Mouse (Mus musculus): Measurements from ENCODE around the gene Rnpep. TPM values are rescaled to one million over a fixed set of nuclear protein-coding genes. Genes with fewer than 3 reads are reported as not detected.

Gene Rnpep
- polyA plus RNA-seq, 1 experiment from 2014 or later, result 54.7 TPM

DNA sequence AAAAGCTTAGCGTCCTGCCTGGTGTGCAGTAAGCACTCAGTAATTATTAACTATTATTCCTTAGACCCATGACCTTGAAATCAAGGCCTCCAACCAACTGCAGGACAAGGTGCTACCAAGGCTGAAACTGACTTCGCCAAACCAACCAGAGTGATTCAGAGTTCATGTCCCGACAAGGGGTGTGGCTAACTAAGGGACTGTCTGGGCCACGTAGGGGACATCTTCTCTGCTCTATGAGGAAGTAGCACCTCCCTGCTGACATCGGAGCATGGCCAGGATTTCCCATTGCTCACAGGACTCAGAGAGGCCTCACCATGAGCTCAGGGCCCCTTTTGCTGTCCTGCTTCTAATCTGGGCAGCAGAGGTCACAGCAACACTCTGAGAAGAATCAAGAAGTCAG lies 18.1 kb downstream of the Rnpep start:
- DNase-seq (ENCODE audit: low spot score) (peak; percentile 85), ATAC-seq (ENCODE audit: low FRiP score, low TSS enrichment) (peak; percentile 90)
- no peak overlapping the region for H3K4me3 ChIP-seq (ENCODE audit: low read depth, low read length)
- H3K36me3 ChIP-seq (ENCODE audit: control insufficient read depth, insufficient read depth, low read length), result peaks cover 14% of the 10 kb centered on the region; the same call in 1 of the 2 replicates
- H3K4me2 ChIP-seq (replicated peaks; ENCODE audit: low read depth), result no peak overlapping the region
- H3K4me1 ChIP-seq (replicated peaks; ENCODE audit: control insufficient read depth, insufficient read depth), result no peaks in the 10 kb centered on the region
- 49% methylated on average over 5 of the region's 5 CpGs for WGBS
- peak overlapping the region; percentile 86 for H3K27ac ChIP-seq (replicated peaks)
- H3K9me3 ChIP-seq (ENCODE audit: control insufficient read depth, low read length), result no peaks in the 10 kb centered on the region
- no peak overlapping the region for H3K9ac ChIP-seq (ENCODE audit: low read length)
- H3K27me3 ChIP-seq (ENCODE audit: control insufficient read depth, insufficient read depth, low read length), result no peaks in the 10 kb centered on the region
- no peak for TF ChIP-seq CTCF (IDR thresholded peaks at IDR 0.05; ENCODE audit: low read depth)
- TF ChIP-seq EP300 (optimal IDR thresholded peaks at IDR 0.05), result no peak

DNA sequence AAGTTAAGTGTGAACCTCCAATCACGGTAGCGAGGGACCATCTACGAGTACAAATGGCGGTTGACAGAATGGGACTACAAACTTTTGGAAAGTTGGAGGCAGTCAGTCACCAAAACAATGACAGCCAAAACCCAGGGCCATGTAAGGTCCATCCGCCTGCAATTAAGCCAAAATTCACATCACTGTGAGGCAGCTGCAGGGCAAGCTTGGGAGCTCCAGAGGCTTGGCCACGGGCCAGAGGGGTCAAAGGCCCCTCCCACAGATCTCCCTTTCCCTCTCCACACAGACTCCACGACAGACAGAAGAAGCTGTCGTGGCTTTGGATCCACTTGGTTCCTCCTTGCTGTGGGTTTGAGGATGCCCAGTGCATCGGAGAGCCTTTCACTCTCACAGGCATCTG lies 20.6 kb downstream of the Rnpep start:
- WGBS, result 69% methylated on average over 9 of the region's 9 CpGs

DNA sequence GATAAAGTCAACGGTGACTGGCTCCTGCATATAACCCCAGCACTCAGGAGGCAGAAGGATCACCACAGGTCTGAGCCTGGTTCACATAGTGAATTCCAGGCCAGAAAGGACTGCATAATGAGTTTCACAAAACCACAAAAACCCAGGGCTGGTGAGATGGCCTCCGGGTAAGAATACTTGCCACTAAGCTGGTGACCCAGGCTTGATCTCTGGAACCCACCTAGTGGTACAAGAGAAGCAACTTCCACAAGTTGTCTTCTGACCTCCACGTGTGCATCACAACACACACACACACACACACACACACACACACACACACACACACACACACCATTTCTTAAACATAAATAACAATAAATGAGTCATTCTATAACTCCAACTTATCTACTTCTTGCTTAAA lies 21.6 kb downstream of the Rnpep start:
- H3K4me2 ChIP-seq (replicated peaks; ENCODE audit: low read depth), result no peak overlapping the region
- no peaks in the 10 kb centered on the region for H3K27me3 ChIP-seq (ENCODE audit: control insufficient read depth, insufficient read depth, low read length)
- no peak for ATAC-seq (ENCODE audit: low FRiP score, low TSS enrichment)
- no peak overlapping the region for H3K9ac ChIP-seq (ENCODE audit: low read length)
- peak overlapping the region; percentile 77 for H3K27ac ChIP-seq (replicated peaks)
- 0 out of 2 replicates have a peak, but pooled peaks cover 2% of the 10 kb centered on the region for H3K4me1 ChIP-seq (replicated peaks; ENCODE audit: control insufficient read depth, insufficient read depth)
- no peak overlapping the region for H3K4me3 ChIP-seq (ENCODE audit: low read depth, low read length)
- 85% methylated on average over 3 of the region's 3 CpGs for WGBS
- H3K36me3 ChIP-seq (ENCODE audit: control insufficient read depth, insufficient read depth, low read length), result peaks cover 14% of the 10 kb centered on the region; the same call in 1 of the 2 replicates
- no peak for DNase-seq (ENCODE audit: low spot score)
- no peaks in the 10 kb centered on the region for H3K9me3 ChIP-seq (ENCODE audit: control insufficient read depth, low read length)
- TF ChIP-seq EP300 (optimal IDR thresholded peaks at IDR 0.05) (no peak), CTCF (IDR thresholded peaks at IDR 0.05; ENCODE audit: low read depth) (no peak)

More for the DNA sequence above, 20.6 kb downstream of the Rnpep start:
- no peak for ATAC-seq (ENCODE audit: low FRiP score, low TSS enrichment)
- TF ChIP-seq CTCF (IDR thresholded peaks at IDR 0.05; ENCODE audit: low read depth) (no peak), EP300 (optimal IDR thresholded peaks at IDR 0.05) (no peak)
- Histone ChIP-seq H3K4me2 (replicated peaks; ENCODE audit: low read depth) (no peak overlapping the region), H3K27me3 (ENCODE audit: control insufficient read depth, insufficient read depth, low read length) (no peaks in the 10 kb centered on the region), H3K27ac (replicated peaks) (no peak overlapping the region), H3K9me3 (ENCODE audit: control insufficient read depth, low read length) (no peaks in the 10 kb centered on the region), H3K4me1 (replicated peaks; ENCODE audit: control insufficient read depth, insufficient read depth) (0 out of 2 replicates have a peak, but pooled peaks cover 2% of the 10 kb centered on the region), H3K9ac (ENCODE audit: low read length) (no peak overlapping the region), H3K36me3 (ENCODE audit: control insufficient read depth, insufficient read depth, low read length) (peaks cover 14% of the 10 kb centered on the region; the same call in 1 of the 2 replicates), H3K4me3 (ENCODE audit: low read depth, low read length) (no peak overlapping the region)
- no peak for DNase-seq (ENCODE audit: low spot score)

DNA sequence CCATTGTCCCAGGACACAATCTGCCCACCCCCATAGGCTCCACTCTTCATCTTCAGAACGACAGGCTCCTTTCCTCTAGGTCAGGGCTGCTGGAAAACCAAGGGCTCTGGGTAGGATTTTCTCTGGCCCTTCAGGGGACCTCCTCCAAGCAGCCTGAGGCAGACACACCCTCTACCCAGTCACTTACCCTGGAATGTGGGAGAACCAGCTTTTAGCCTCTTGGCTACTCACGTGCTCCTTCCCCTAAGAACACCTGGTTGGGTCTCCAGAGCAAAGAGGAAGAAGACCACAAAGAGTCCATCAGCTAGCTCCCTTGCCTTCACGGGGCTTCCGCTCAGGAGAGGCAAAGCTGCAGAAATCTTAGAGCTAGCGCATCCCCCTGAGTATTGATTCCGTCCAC lies 23.0 kb downstream of the Rnpep start:
- H3K4me2 ChIP-seq (replicated peaks; ENCODE audit: low read depth), result peak overlapping the region; percentile 33

DNA sequence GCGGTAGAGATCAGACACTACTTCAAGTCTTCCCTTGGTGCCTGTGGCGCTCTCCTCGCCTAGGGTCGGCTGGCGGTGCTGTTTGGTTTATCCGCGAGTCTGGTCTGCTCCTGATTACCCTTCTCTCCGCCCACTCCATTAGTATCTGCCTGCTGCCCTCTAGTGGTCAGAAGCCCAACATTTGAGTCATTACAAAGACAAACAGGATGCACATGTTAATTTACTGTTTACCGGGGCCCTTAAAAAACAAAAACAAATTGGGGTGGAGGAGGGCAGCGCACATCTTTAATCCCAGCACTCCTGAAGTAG lies 24.8 kb downstream of the Rnpep start:
- Histone ChIP-seq H3K27me3 (ENCODE audit: control insufficient read depth, insufficient read depth, low read length) (no peaks in the 10 kb centered on the region), H3K27ac (replicated peaks) (peak overlapping the region; percentile 93), H3K4me3 (ENCODE audit: low read depth, low read length) (peak overlapping the region; percentile 28), H3K36me3 (ENCODE audit: control insufficient read depth, insufficient read depth, low read length) (peaks cover 6% of the 10 kb centered on the region; the same call in 1 of the 2 replicates), H3K9me3 (ENCODE audit: control insufficient read depth, low read length) (no peaks in the 10 kb centered on the region), H3K9ac (ENCODE audit: low read length) (peak overlapping the region; percentile 28), H3K4me1 (replicated peaks; ENCODE audit: control insufficient read depth, insufficient read depth) (0 out of 2 replicates have a peak, but pooled peaks cover 2% of the 10 kb centered on the region), H3K4me2 (replicated peaks; ENCODE audit: low read depth) (peak overlapping the region; percentile 61)
- ATAC-seq (ENCODE audit: low FRiP score, low TSS enrichment) (peak; percentile 40), DNase-seq (ENCODE audit: low spot score) (peak; percentile 89)
- TF ChIP-seq EP300 (optimal IDR thresholded peaks at IDR 0.05) (no peak), CTCF (IDR thresholded peaks at IDR 0.05; ENCODE audit: low read depth) (peak; percentile 90)
- WGBS, result under 1% methylated on average over 10 of the region's 10 CpGs

More for the DNA sequence above, 23.0 kb downstream of the Rnpep start:
- H3K27ac ChIP-seq (replicated peaks), result peak overlapping the region; percentile 77
- no peaks in the 10 kb centered on the region for H3K27me3 ChIP-seq (ENCODE audit: control insufficient read depth, insufficient read depth, low read length)
- DNase-seq (ENCODE audit: low spot score), result peak; percentile 76
- 51% methylated on average over 6 of the region's 6 CpGs for WGBS
- ATAC-seq (ENCODE audit: low FRiP score, low TSS enrichment), result peak; percentile 53
- peaks cover 10% of the 10 kb centered on the region; the same call in 1 of the 2 replicates for H3K36me3 ChIP-seq (ENCODE audit: control insufficient read depth, insufficient read depth, low read length)
- no peaks in the 10 kb centered on the region for H3K9me3 ChIP-seq (ENCODE audit: control insufficient read depth, low read length)
- H3K9ac ChIP-seq (ENCODE audit: low read length), result no peak overlapping the region
- TF ChIP-seq EP300 (optimal IDR thresholded peaks at IDR 0.05), result no peak
- no peak for TF ChIP-seq CTCF (IDR thresholded peaks at IDR 0.05; ENCODE audit: low read depth)
- 0 out of 2 replicates have a peak, but pooled peaks cover 2% of the 10 kb centered on the region for H3K4me1 ChIP-seq (replicated peaks; ENCODE audit: control insufficient read depth, insufficient read depth)
- H3K4me3 ChIP-seq (ENCODE audit: low read depth, low read length), result no peak overlapping the region

DNA sequence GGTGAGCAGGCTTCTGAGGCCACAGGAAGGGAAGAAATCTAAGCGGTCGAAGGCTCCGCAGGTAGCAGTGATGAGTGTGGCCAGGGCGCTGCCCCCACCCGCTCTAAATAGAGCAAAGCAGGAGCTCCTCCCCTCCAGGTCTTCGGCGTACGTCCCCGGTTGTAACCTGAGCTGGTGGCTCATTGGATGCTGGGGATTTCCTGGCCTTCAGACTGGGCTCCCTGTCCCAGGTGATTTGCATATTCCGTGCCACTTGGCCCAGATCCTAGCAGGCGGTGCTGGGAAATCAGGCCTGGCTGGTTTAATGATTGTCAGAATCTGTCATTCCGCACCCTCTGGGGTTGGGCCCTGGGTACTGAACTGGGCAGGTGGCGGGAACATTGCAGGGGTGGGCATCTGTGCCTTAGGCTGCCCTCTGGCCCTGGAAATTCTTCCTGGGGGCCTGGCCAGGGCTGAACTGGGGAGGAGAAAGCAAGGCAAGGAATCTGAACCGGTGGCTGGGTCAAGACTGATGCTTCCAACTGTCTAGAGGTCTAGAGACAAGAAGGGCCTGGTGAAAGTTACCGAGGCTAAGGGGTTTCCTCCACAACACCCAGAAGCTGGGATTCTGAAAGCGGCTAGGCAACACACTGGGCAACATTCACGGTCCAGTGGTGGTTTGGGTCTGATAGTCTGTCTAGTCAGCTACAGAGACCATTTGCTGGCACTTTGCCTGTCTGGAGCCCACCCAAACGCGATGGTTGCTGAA lies 25.3 kb downstream of the Rnpep start, which contains the start of gene Elf3:
Gene Elf3, minus strand, starts transcription at position 189 of the 748 bp plus-strand sequence.
- H3K9me3 ChIP-seq (ENCODE audit: control insufficient read depth, low read length), result no peaks in the 10 kb centered on the region
- peak; percentile 96 for DNase-seq (ENCODE audit: low spot score)
- H3K27ac ChIP-seq (replicated peaks), result peak within 1 kb of the TSS; percentile 93
- peak within 1 kb of the TSS; percentile 68 for H3K9ac ChIP-seq (ENCODE audit: low read length)
- peaks cover 6% of the 10 kb centered on the region; the same call in 1 of the 2 replicates for H3K36me3 ChIP-seq (ENCODE audit: control insufficient read depth, insufficient read depth, low read length)
- H3K27me3 ChIP-seq (ENCODE audit: control insufficient read depth, insufficient read depth, low read length), result no peaks in the 10 kb centered on the region
- H3K4me3 ChIP-seq (ENCODE audit: low read depth, low read length), result peak within 1 kb of the TSS; percentile 44
- peak within 1 kb of the TSS; percentile 61 for H3K4me2 ChIP-seq (replicated peaks; ENCODE audit: low read depth)
- 0 out of 2 replicates have a peak, but pooled peaks cover 2% of the 10 kb centered on the region for H3K4me1 ChIP-seq (replicated peaks; ENCODE audit: control insufficient read depth, insufficient read depth)
- ATAC-seq (ENCODE audit: low FRiP score, low TSS enrichment), result peak; percentile 92
- WGBS, result 14% methylated on average over 19 of the region's 19 CpGs
- no peak for TF ChIP-seq EP300 (optimal IDR thresholded peaks at IDR 0.05)
- no peak for TF ChIP-seq CTCF (IDR thresholded peaks at IDR 0.05; ENCODE audit: low read depth)

Measured in stomach, postnatal 0 days (tissue).